Mouse (Mus musculus): ENCODE data around the gene Ssr3.
"Not testable (repeated sequence)": the region's sequence is repeated elsewhere in the genome, so short reads cannot be mapped to it uniquely, and the experiment has no call there.

DNA sequence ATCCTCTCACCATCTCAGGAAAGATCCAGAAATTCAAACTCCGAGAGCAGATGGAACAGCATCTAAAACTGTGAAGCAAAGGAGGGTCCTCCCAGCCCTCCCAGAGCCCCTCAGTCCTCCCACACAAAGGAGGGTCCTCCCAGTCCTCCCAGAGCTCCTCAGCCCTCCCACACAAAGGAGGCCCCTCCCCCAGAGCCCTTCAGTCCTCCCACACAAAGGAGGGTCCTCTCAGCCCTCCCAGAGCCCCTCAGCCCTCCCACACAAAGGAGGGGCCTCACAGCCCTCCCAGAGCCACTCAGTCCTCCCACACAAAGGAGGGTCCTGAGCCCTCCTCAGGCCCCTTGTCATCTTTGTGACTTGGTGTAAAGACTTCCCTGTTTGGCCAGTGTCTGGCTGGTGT is 2.7 kb upstream of the Ssr3 start:
- not testable (repeated sequence) for TF ChIP-seq POLR2A (IDR thresholded peaks at IDR 0.05; ENCODE audit: control insufficient read depth in 1 of 2, insufficient read depth in 1 of 2, low read depth in 1 of 2, low read length in 2 of 2, poor library complexity in 1 of 2); KAT2A (conservative IDR thresholded peaks at IDR 0.05; ENCODE audit: low read depth, low read length); GABPA (IDR thresholded peaks at IDR 0.05; ENCODE audit: low read depth, low read length)
